Mouse (Mus musculus) forebrain, embryonic 13.5 days (tissue): Measurements from ENCODE around the gene Rnaseh2a. TPM values are rescaled to one million over a fixed set of nuclear protein-coding genes. Genes with fewer than 3 reads are reported as not detected.

Experiments
- ATAC-seq: fragments of 200-750 bp; cut with Nextera tagmentation; 2 replicates; pipeline ENCODE4 v1.8.0; 2017
- H3K27ac ChIP-seq: fragments of 300-500 bp; sonication (generic); 2 replicates; pipeline ENCODE4 v1.5.1; 2015; ENCODE audit warnings: inconsistent platforms, mild to moderate bottlenecking, moderate library complexity
- H3K27me3 ChIP-seq: fragments of 300-500 bp; sonication (generic); 2 replicates; pipeline ENCODE4 v1.6.1; 2015; ENCODE audit warnings: mild to moderate bottlenecking, inconsistent platforms
- H3K36me3 ChIP-seq: fragments of 300-500 bp; sonication (generic); 2 replicates; pipeline ENCODE4 v1.6.1; 2015; ENCODE audit warnings: mild to moderate bottlenecking, inconsistent platforms; ENCODE audit not compliant: poor library complexity, severe bottlenecking
- H3K4me1 ChIP-seq: fragments of 300-500 bp; sonication (generic); 2 replicates; pipeline ENCODE4 v1.6.1; 2015; ENCODE audit warnings: inconsistent platforms
- H3K4me2 ChIP-seq: fragments of 300-500 bp; sonication (generic); 2 replicates; pipeline ENCODE4 v1.6.1; 2015; ENCODE audit warnings: inconsistent platforms, mild to moderate bottlenecking, moderate library complexity
- H3K4me3 ChIP-seq: fragments of 300-500 bp; sonication (generic); 2 replicates; pipeline ENCODE4 v1.5.1; 2015; ENCODE audit warnings: mild to moderate bottlenecking, inconsistent platforms
- H3K9ac ChIP-seq: fragments of 300-500 bp; sonication (generic); 2 replicates; pipeline ENCODE4 v1.6.1; 2015; ENCODE audit warnings: mild to moderate bottlenecking, inconsistent platforms
- H3K9me3 ChIP-seq: fragments of 300-500 bp; sonication (generic); replicated peaks from 2 replicates; pipeline ENCODE4 v1.6.1; 2016; ENCODE audit warnings: inconsistent platforms
- WGBS: fragments of 180-500 bp; shearing (Covaris S2); methylation state at CpG from one replicate; pipeline ENCODE4 v1.1.7; 2015; 5-methylcytosine and 5-hydroxymethylcytosine counted together
- polyA plus RNA-seq: library from polyadenylated mRNA; unstranded; fragments of >200 nt; fragmentation: Nextera tagmentation; extraction: Ambion mirVana; gene quantifications from 2 replicates; pipeline ENCODE4 v1.2.1, GENCODE M21; 2015

Gene Rnaseh2a
- polyA plus RNA-seq, 1 experiment from 2014 or later, result 119 TPM

GRCm38 (mm10) chr8:84981644-84982498 is 12.3 kb upstream of the Rnaseh2a start:
- 80% methylated on average over 15 of the region's 15 CpGs for WGBS
- no peak overlapping the region for H3K9ac ChIP-seq
- no peak overlapping the region for H3K27ac ChIP-seq
- peaks cover 66% of the 10 kb centered on the region for H3K4me1 ChIP-seq
- no peak overlapping the region for H3K4me3 ChIP-seq
- no peaks in the 10 kb centered on the region for H3K9me3 ChIP-seq
- H3K27me3 ChIP-seq, result peaks cover 76% of the 10 kb centered on the region
- H3K36me3 ChIP-seq, result no peaks in the 10 kb centered on the region
- H3K4me2 ChIP-seq, result no peak overlapping the region
- ATAC-seq, result no peak

GRCm38 (mm10) chr8:84980622-84981358 is 11.2 kb upstream of the Rnaseh2a start:
- peak overlapping the region; percentile 96; the same call in 1 of the 2 replicates for H3K4me2 ChIP-seq
- WGBS, result 33% methylated on average over 11 of the region's 11 CpGs
- H3K9me3 ChIP-seq, result no peaks in the 10 kb centered on the region
- no peak overlapping the region for H3K27ac ChIP-seq
- H3K4me1 ChIP-seq, result peaks cover 69% of the 10 kb centered on the region
- H3K4me3 ChIP-seq, result no peak overlapping the region
- H3K27me3 ChIP-seq, result peaks cover 66% of the 10 kb centered on the region
- H3K36me3 ChIP-seq, result no peaks in the 10 kb centered on the region
- H3K9ac ChIP-seq, result peak overlapping the region; percentile 53; the same call in 1 of the 2 replicates
- ATAC-seq, result no peak

- peaks cover 65% of the 10 kb centered on the region for H3K27me3 ChIP-seq
- peak overlapping the region; percentile 96 for H3K4me2 ChIP-seq
- H3K9ac ChIP-seq, result peak overlapping the region; percentile 53
- H3K9me3 ChIP-seq, result no peaks in the 10 kb centered on the region
- peak; percentile 34 for ATAC-seq
- WGBS, result under 1% methylated on average over 40 of the region's 42 CpGs
- peaks cover 69% of the 10 kb centered on the region for H3K4me1 ChIP-seq
- H3K27ac ChIP-seq, result peak overlapping the region; percentile 19; the same call in 1 of the 2 replicates
- H3K4me3 ChIP-seq, result peak overlapping the region; percentile 35
- H3K36me3 ChIP-seq, result peaks cover 6% of the 10 kb centered on the region; the same call in 1 of the 2 replicates
These were observed 10.2 kb upstream of the Rnaseh2a start for GRCm38 (mm10) chr8:84979599-84980421.

- Histone ChIP-seq H3K4me3 (peak within 1 kb of the TSS; percentile 51), H3K4me1 (peaks cover 71% of the 10 kb centered on the region), H3K36me3 (peaks cover 20% of the 10 kb centered on the region), H3K9me3 (no peaks in the 10 kb centered on the region), H3K27me3 (peaks cover 55% of the 10 kb centered on the region), H3K4me2 (peak within 1 kb of the TSS; percentile 96), H3K27ac (no peak within 1 kb of the TSS; the same call in 1 of the 2 replicates), H3K9ac (peak within 1 kb of the TSS; percentile 72)
- ATAC-seq, result peak; percentile 31
- WGBS, result 1% methylated on average over 63 of the region's 63 CpGs
These were observed 8.8 kb upstream of the Rnaseh2a start, which contains the start of gene Junb for GRCm38 (mm10) chr8:84978248-84978940. Junb (minus strand) TSS chr8:84978718.

- whole genome bisulfite sequencing, result under 1% methylated on average over 70 of the region's 70 CpGs
These were observed 8.1 kb upstream of the Rnaseh2a start for GRCm38 (mm10) chr8:84977435-84978247.

GRCm38 (mm10) chr8:84976763-84977434 is 7.3 kb upstream of the Rnaseh2a start:
- WGBS, result 5% methylated on average over 24 of the region's 25 CpGs
- H3K4me2 ChIP-seq, result peak overlapping the region; percentile 96
- no peak for ATAC-seq
- no peak overlapping the region for H3K27ac ChIP-seq
- no peaks in the 10 kb centered on the region for H3K9me3 ChIP-seq
- H3K27me3 ChIP-seq, result peaks cover 46% of the 10 kb centered on the region
- peak overlapping the region; percentile 72 for H3K9ac ChIP-seq
- peaks cover 35% of the 10 kb centered on the region for H3K36me3 ChIP-seq
- H3K4me1 ChIP-seq, result peaks cover 74% of the 10 kb centered on the region
- peak overlapping the region; percentile 51 for H3K4me3 ChIP-seq

More at GRCm38 (mm10) chr8:84977435-84978247, 8.1 kb upstream of the Rnaseh2a start:
- Histone ChIP-seq H3K9me3 (no peaks in the 10 kb centered on the region), H3K36me3 (peaks cover 27% of the 10 kb centered on the region), H3K9ac (peak overlapping the region; percentile 72), H3K27ac (no peak overlapping the region; the same call in 1 of the 2 replicates), H3K4me3 (peak overlapping the region; percentile 51), H3K4me1 (peaks cover 71% of the 10 kb centered on the region), H3K4me2 (peak overlapping the region; percentile 96), H3K27me3 (peaks cover 54% of the 10 kb centered on the region)
- ATAC-seq, result no peak

GRCm38 (mm10) chr8:84976031-84976762 is 6.6 kb upstream of the Rnaseh2a start:
- peak; percentile 90 for ATAC-seq
- H3K9me3 ChIP-seq, result no peaks in the 10 kb centered on the region
- peak overlapping the region; percentile 96 for H3K4me2 ChIP-seq
- under 1% methylated on average over 61 of the region's 61 CpGs for WGBS
- H3K9ac ChIP-seq, result peak overlapping the region; percentile 72
- peak overlapping the region; percentile 51 for H3K4me3 ChIP-seq
- H3K36me3 ChIP-seq, result peaks cover 42% of the 10 kb centered on the region
- H3K4me1 ChIP-seq, result peaks cover 78% of the 10 kb centered on the region
- H3K27me3 ChIP-seq, result peaks cover 42% of the 10 kb centered on the region
- H3K27ac ChIP-seq, result peak overlapping the region; percentile 54; the same call in 1 of the 2 replicates

- Histone ChIP-seq H3K4me1 (peaks cover 78% of the 10 kb centered on the region), H3K4me2 (peak overlapping the region; percentile 96), H3K9me3 (no peaks in the 10 kb centered on the region), H3K36me3 (peaks cover 47% of the 10 kb centered on the region), H3K4me3 (peak overlapping the region; percentile 51; the same call in 1 of the 2 replicates), H3K27ac (no peak overlapping the region), H3K27me3 (peaks cover 35% of the 10 kb centered on the region), H3K9ac (peak overlapping the region; percentile 72; the same call in 1 of the 2 replicates)
- 34% methylated on average over 7 of the region's 7 CpGs for WGBS
- ATAC-seq, result no peak
These were observed 5.9 kb upstream of the Rnaseh2a start for GRCm38 (mm10) chr8:84975434-84975833.

- 83% methylated on average over 8 of the region's 8 CpGs for WGBS
- no peak overlapping the region for H3K27ac ChIP-seq
- ATAC-seq, result no peak
- H3K9ac ChIP-seq, result no peak overlapping the region
- peaks cover 47% of the 10 kb centered on the region for H3K36me3 ChIP-seq
- peaks cover 29% of the 10 kb centered on the region for H3K27me3 ChIP-seq
- peaks cover 72% of the 10 kb centered on the region for H3K4me1 ChIP-seq
- no peak overlapping the region for H3K4me2 ChIP-seq
- no peaks in the 10 kb centered on the region for H3K9me3 ChIP-seq
- no peak overlapping the region for H3K4me3 ChIP-seq
These were observed 5.1 kb upstream of the Rnaseh2a start for GRCm38 (mm10) chr8:84974543-84975142.
